Mouse (Mus musculus) right cerebral cortex, postnatal 4 days (tissue): ENCODE data around the gene Fuca1.

Experiments
- DNase-seq: peaks from one replicate; pipeline ENCODE4 v3.0.0-alpha.2; 2022

Gene Fuca1

GRCm38 (mm10) chr4:135985769-135986168 lies 65.2 kb downstream of the Fuca1 start:
- no peak for DNase-seq

DNA sequence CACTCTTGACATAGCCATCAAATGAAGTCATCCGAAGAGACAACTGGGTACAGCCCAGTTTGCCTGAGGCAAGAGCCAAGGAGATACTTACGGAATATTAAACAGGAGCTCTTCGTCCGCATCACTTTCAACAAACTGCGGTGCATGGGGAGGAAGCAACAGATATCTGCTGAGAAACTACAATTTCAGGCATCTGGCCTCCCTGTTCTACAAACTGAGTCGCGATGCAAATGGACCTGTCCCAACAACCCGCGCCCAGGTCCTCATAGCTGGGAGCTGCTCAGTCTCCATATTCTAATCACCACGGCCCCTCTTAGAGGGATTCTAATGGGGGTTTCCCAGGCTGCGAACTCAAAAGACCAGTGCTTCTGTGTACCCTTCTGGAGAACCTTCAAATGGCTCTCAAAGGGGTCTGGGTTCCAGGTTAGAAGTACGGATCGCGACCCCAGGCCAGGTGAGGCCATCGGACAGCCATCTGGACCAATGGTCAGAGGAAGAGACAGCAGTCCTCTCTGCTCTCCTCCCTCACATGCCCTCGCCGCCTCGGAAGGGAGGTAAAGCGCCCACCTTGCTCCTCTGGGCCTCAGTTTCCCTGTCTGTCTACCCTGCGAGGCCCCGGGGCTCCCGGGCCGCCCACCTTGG lies 65.9 kb downstream of the Fuca1 start:
- DNase-seq: no peak

- peak; percentile 93 for DNase-seq
Observed at GRCm38 (mm10) chr4:135986943-135987710, 66.6 kb downstream of the Fuca1 start, which contains the start of gene Pithd1. Gene Pithd1, minus strand, starts transcription at chr4:135987264.

DNA sequence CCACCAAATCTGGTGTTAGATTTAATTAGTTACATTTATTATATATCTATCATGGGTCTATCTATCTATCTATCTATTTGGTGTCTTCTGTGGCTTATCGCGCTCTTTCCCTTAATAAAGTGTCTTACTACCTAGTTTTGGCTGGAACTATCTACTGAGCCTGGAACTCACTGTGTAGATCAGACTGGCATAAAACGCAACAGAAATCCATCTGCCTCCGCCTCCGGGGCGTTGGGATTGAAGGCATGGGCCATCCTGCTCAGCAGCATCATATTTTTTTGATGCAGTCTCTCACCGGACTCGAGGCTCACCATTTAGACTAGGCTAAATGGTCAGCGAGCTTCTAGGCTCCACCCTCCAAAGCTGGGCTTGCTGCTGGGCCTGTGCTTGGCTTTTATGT lies 67.2 kb downstream of the Fuca1 start:
- no peak for DNase-seq
